Mouse (Mus musculus) stomach, embryonic 16.5 days (tissue): ENCODE measurements around the gene Lat2. TPM values are rescaled to one million over a fixed set of nuclear protein-coding genes. Genes with fewer than 3 reads are reported as not detected.
"Not testable (repeated sequence)": the region's sequence is repeated elsewhere in the genome, so short reads cannot be mapped to it uniquely, and the experiment has no call there.

Source experiments
- ATAC-seq: fragments of 200-750 bp; cut with Nextera tagmentation; 2 replicates; pipeline ENCODE4 v1.8.0; 2017; ENCODE audit warnings: moderate number of reproducible peaks, moderate TSS enrichment; ENCODE audit not compliant: insufficient read depth, low FRiP score
- H3K27ac ChIP-seq: fragments of 300-500 bp; sonication (generic); 2 replicates; pipeline ENCODE4 v1.5.1; 2014; ENCODE audit warnings: low read length
- H3K27me3 ChIP-seq: fragments of 300-500 bp; sonication (generic); 2 replicates; pipeline ENCODE4 v1.6.1; 2014; ENCODE audit warnings: low read length, control low read depth, mixed read lengths; ENCODE audit not compliant: control insufficient read depth, insufficient read depth
- H3K36me3 ChIP-seq: fragments of 300-500 bp; sonication (generic); 2 replicates; pipeline ENCODE4 v1.6.1; 2014; ENCODE audit warnings: low read length; ENCODE audit not compliant: control insufficient read depth, insufficient read depth
- H3K4me1 ChIP-seq: fragments of 300-500 bp; sonication (generic); 2 replicates; pipeline ENCODE4 v1.6.1; 2014; ENCODE audit warnings: low read length, control low read depth, mixed read lengths; ENCODE audit not compliant: control insufficient read depth, insufficient read depth
- H3K4me2 ChIP-seq: fragments of 300-500 bp; sonication (generic); 2 replicates; pipeline ENCODE4 v1.6.1; 2014; ENCODE audit warnings: low read depth, low read length, mixed read lengths
- H3K4me3 ChIP-seq: fragments of 300-500 bp; sonication (generic); replicated peaks from 2 replicates; pipeline ENCODE4 v1.5.1; 2014; ENCODE audit warnings: mild to moderate bottlenecking, low read length
- H3K9ac ChIP-seq: fragments of 300-500 bp; sonication (generic); 2 replicates; pipeline ENCODE4 v1.6.1; 2014; ENCODE audit warnings: low read length
- H3K9me3 ChIP-seq: fragments of 300-500 bp; sonication (generic); replicated peaks from 2 replicates; pipeline ENCODE4 v1.6.1; 2016; ENCODE audit warnings: low read length, control low read depth; ENCODE audit not compliant: control insufficient read depth
- WGBS: fragments of 180-500 bp; shearing (Covaris S2); extraction: QIAGEN DNeasy Blood & Tissue Kit; methylation state at CpG from one replicate; pipeline ENCODE4 v1.1.7; 2014; 5-methylcytosine and 5-hydroxymethylcytosine counted together
- polyA plus RNA-seq: library from polyadenylated mRNA; unstranded; fragments of >200 nt; fragmentation: Nextera tagmentation; extraction: Ambion mirVana; gene quantifications from 2 replicates; pipeline ENCODE4 v1.2.1, GENCODE M21; 2015

The Lat2 gene
- 3.4 and 3.5 TPM in 2 replicates for polyA plus RNA-seq

GRCm38 (mm10) chr5:134614802-134615201 is at the start of gene Lat2:
Gene Lat2, minus strand, starts transcription at chr5:134615025.
- WGBS = 83% methylated on average over 7 of the region's 7 CpGs

GRCm38 (mm10) chr5:134656708-134657107 is 41.9 kb upstream of the Lat2 start:
- Histone ChIP-seq H3K9ac (no peak overlapping the region), H3K4me1 (0 out of 2 replicates have a peak, but pooled peaks cover 2% of the 10 kb centered on the region), H3K27me3 (no peaks in the 10 kb centered on the region), H3K4me2 (no peak overlapping the region), H3K9me3 (no peaks in the 10 kb centered on the region), H3K4me3 (no peak overlapping the region), H3K27ac (no peak overlapping the region), H3K36me3 (no peaks in the 10 kb centered on the region)
- ATAC-seq = no peak
- WGBS = 83% methylated on average over 4 of the region's 4 CpGs

More at GRCm38 (mm10) chr5:134614802-134615201, at the start of gene Lat2:
- Histone ChIP-seq H3K4me3 (no peak within 1 kb of the TSS), H3K9me3 (no peaks in the 10 kb centered on the region), H3K36me3 (peaks cover 13% of the 10 kb centered on the region), H3K9ac (no peak within 1 kb of the TSS), H3K4me2 (no peak within 1 kb of the TSS), H3K27me3 (no peaks in the 10 kb centered on the region), H3K4me1 (no peaks in the 10 kb centered on the region), H3K27ac (no peak within 1 kb of the TSS)
- ATAC-seq = no peak

- no peak for ATAC-seq
- no peaks in the 10 kb centered on the region for H3K9me3 ChIP-seq
- no peak overlapping the region for H3K9ac ChIP-seq
- H3K4me3 ChIP-seq = no peak overlapping the region
- no peaks in the 10 kb centered on the region for H3K27me3 ChIP-seq
- 32% methylated on average over 7 of the region's 7 CpGs for WGBS
- H3K27ac ChIP-seq = no peak overlapping the region
- no peak overlapping the region for H3K4me2 ChIP-seq
- no peaks in the 10 kb centered on the region for H3K36me3 ChIP-seq
- H3K4me1 ChIP-seq = 0 out of 2 replicates have a peak, but pooled peaks cover 3% of the 10 kb centered on the region
Measured at GRCm38 (mm10) chr5:134652015-134652414, 37.2 kb upstream of the Lat2 start.

- ATAC-seq = no peak
- H3K27ac ChIP-seq = no peak overlapping the region
- 45% methylated on average over 4 of the region's 5 CpGs for WGBS
- no peaks in the 10 kb centered on the region for H3K36me3 ChIP-seq
- no peak overlapping the region for H3K4me3 ChIP-seq
- 0 out of 2 replicates have a peak, but pooled peaks cover 3% of the 10 kb centered on the region for H3K4me1 ChIP-seq
- H3K9ac ChIP-seq = no peak overlapping the region
- no peak overlapping the region for H3K4me2 ChIP-seq
- H3K9me3 ChIP-seq = no peaks in the 10 kb centered on the region
- no peaks in the 10 kb centered on the region for H3K27me3 ChIP-seq
Measured at GRCm38 (mm10) chr5:134650926-134651325, 36.1 kb upstream of the Lat2 start.

- H3K9ac ChIP-seq, H3K4me3 ChIP-seq, H3K4me2 ChIP-seq, ATAC-seq, H3K36me3 ChIP-seq, H3K9me3 ChIP-seq, H3K4me1 ChIP-seq, H3K27me3 ChIP-seq, H3K27ac ChIP-seq: not testable (repeated sequence)
- WGBS = 89% methylated on average over 3 of the region's 4 CpGs
Measured at GRCm38 (mm10) chr5:134648976-134649375, 34.2 kb upstream of the Lat2 start.

GRCm38 (mm10) chr5:134647394-134647793 is 32.6 kb upstream of the Lat2 start:
- 77% methylated on average over 2 of the region's 2 CpGs for WGBS
- no peak for ATAC-seq

GRCm38 (mm10) chr5:134646461-134646860 is 31.6 kb upstream of the Lat2 start:
- H3K27ac ChIP-seq = no peak overlapping the region

More at GRCm38 (mm10) chr5:134647394-134647793, 32.6 kb upstream of the Lat2 start:
- Histone ChIP-seq H3K4me3 (no peak overlapping the region), H3K4me1 (peaks cover 3% of the 10 kb centered on the region; the same call in 1 of the 2 replicates), H3K9ac (no peak overlapping the region), H3K27ac (no peak overlapping the region), H3K27me3 (no peaks in the 10 kb centered on the region), H3K36me3 (no peaks in the 10 kb centered on the region), H3K4me2 (no peak overlapping the region), H3K9me3 (no peaks in the 10 kb centered on the region)

GRCm38 (mm10) chr5:134644643-134645118 is 29.9 kb upstream of the Lat2 start:
- H3K4me2 ChIP-seq = no peak overlapping the region
- no peak overlapping the region for H3K9ac ChIP-seq
- peak overlapping the region; percentile 39; the same call in 1 of the 2 replicates for H3K27ac ChIP-seq
- no peaks in the 10 kb centered on the region for H3K36me3 ChIP-seq
- H3K4me1 ChIP-seq = no peaks in the 10 kb centered on the region; the same call in 1 of the 2 replicates
- H3K9me3 ChIP-seq = no peaks in the 10 kb centered on the region
- ATAC-seq = peak; percentile 47; the same call in 1 of the 2 replicates
- H3K4me3 ChIP-seq = no peak overlapping the region
- H3K27me3 ChIP-seq = no peaks in the 10 kb centered on the region
- 18% methylated on average over 8 of the region's 8 CpGs for WGBS

More at GRCm38 (mm10) chr5:134646461-134646860, 31.6 kb upstream of the Lat2 start:
- Histone ChIP-seq H3K9me3 (no peaks in the 10 kb centered on the region), H3K9ac (no peak overlapping the region), H3K4me3 (no peak overlapping the region), H3K27me3 (no peaks in the 10 kb centered on the region), H3K4me1 (no peaks in the 10 kb centered on the region; the same call in 1 of the 2 replicates), H3K4me2 (no peak overlapping the region), H3K36me3 (no peaks in the 10 kb centered on the region)
- 71% methylated on average over 4 of the region's 4 CpGs for WGBS
- no peak for ATAC-seq

GRCm38 (mm10) chr5:134644121-134644520 is 29.3 kb upstream of the Lat2 start:
- Histone ChIP-seq H3K36me3 (no peaks in the 10 kb centered on the region), H3K9me3 (no peaks in the 10 kb centered on the region), H3K27me3 (no peaks in the 10 kb centered on the region), H3K27ac (peak overlapping the region; percentile 39; the same call in 1 of the 2 replicates), H3K4me2 (no peak overlapping the region), H3K4me1 (no peaks in the 10 kb centered on the region; the same call in 1 of the 2 replicates), H3K9ac (no peak overlapping the region), H3K4me3 (no peak overlapping the region)
- ATAC-seq = no peak
- WGBS = 76% methylated on average over 1 of the region's 1 CpGs
